9 mouse cellular contexts compared by ENCODE assay signal in genomic region chr12:110503406-110504144, GRCm38 (mm10). TPM values are rescaled to one million over a fixed set of nuclear protein-coding genes. Genes with fewer than 3 reads are reported as not detected.
DNase-seq lines count a peak whose midpoint lies in the region; ATAC-seq lines count a peak whose summit lies in the region.
"Had no signal": no experiment of that assay in that cellular context is flagged by ENCODE, and none has a peak within 500 bp of the region (broad histone marks: within the 10 kb centered on the region; RNA-seq: fewer than 3 reads in every experiment).

No protein-coding gene starts in this region.

- no peak for ATAC-seq in midbrain, embryonic 16.5 days
- no peak for ATAC-seq in neural tube, embryonic 15.5 days (ENCODE audit: low FRiP score)

- 91% methylated on average over 8 of the region's 8 CpGs for WGBS in midbrain, embryonic 16.5 days
- WGBS in neural tube, embryonic 15.5 days, result 71% methylated on average over 8 of the region's 8 CpGs

- H3K4me1 ChIP-seq in midbrain, embryonic 16.5 days (ENCODE audit: control insufficient read depth, insufficient read depth, low read length), result peaks cover 10% of the 10 kb centered on the region
- H3K4me1 ChIP-seq in neural tube, embryonic 15.5 days, result peaks cover 39% of the 10 kb centered on the region

- no peak overlapping the region for H3K4me3 ChIP-seq in midbrain, embryonic 16.5 days (ENCODE audit: low read depth, low read length)
- H3K4me3 ChIP-seq in neural tube, embryonic 15.5 days (replicated peaks), result no peak overlapping the region
- H3K4me3 ChIP-seq: hindbrain, embryonic 15.5 days had no signal

- no peak overlapping the region for H3K9ac ChIP-seq in midbrain, embryonic 16.5 days (ENCODE audit: low read depth, low read length)
- no peak overlapping the region for H3K9ac ChIP-seq in neural tube, embryonic 15.5 days (replicated peaks)
- H3K9ac ChIP-seq: hindbrain, embryonic 15.5 days had no signal

- H3K36me3 ChIP-seq in midbrain, embryonic 16.5 days (ENCODE audit: control insufficient read depth, insufficient read depth, low read length), result no peaks in the 10 kb centered on the region
- H3K36me3 ChIP-seq in neural tube, embryonic 15.5 days, result no peaks in the 10 kb centered on the region
- H3K36me3 ChIP-seq: hindbrain, embryonic 15.5 days had no signal

- no peak overlapping the region for H3K4me2 ChIP-seq in midbrain, embryonic 16.5 days (ENCODE audit: low read length)
- no peak overlapping the region for H3K4me2 ChIP-seq in neural tube, embryonic 15.5 days
- H3K4me2 ChIP-seq: hindbrain, embryonic 15.5 days had no signal

- peak; percentile 47 for DNase-seq in adrenal gland, postnatal 14 days
- no peak for DNase-seq in adrenal gland, postnatal 36 days
- peak; percentile 78 for DNase-seq in 416B (ENCODE audit: low read depth)
- DNase-seq in heart, adult 8-10 months (ENCODE audit: low spot score), result peak; percentile 65
- peak; percentile 62 for DNase-seq in lung, postnatal 10 days
- DNase-seq in cerebellum, adult 11 months, result no peak

- no peak overlapping the region for H3K27ac ChIP-seq in midbrain, embryonic 16.5 days (ENCODE audit: low read length)
- no peak overlapping the region for H3K27ac ChIP-seq in neural tube, embryonic 15.5 days (replicated peaks)
- H3K27ac ChIP-seq: hindbrain, embryonic 15.5 days had no signal

- H3K27me3 ChIP-seq in midbrain, embryonic 16.5 days (ENCODE audit: control insufficient read depth, insufficient read depth, low read depth, low read length), result no peaks in the 10 kb centered on the region
- no peaks in the 10 kb centered on the region for H3K27me3 ChIP-seq in neural tube, embryonic 15.5 days (replicated peaks)
- H3K27me3 ChIP-seq: hindbrain, embryonic 15.5 days had no signal

- H3K9me3 ChIP-seq in midbrain, embryonic 16.5 days (replicated peaks; ENCODE audit: control insufficient read depth, low read length, poor library complexity, severe bottlenecking), result no peaks in the 10 kb centered on the region
- no peaks in the 10 kb centered on the region for H3K9me3 ChIP-seq in neural tube, embryonic 15.5 days (replicated peaks)
- H3K9me3 ChIP-seq: hindbrain, embryonic 15.5 days had no signal

RNA-seq across cellular contexts. Expression of gene Ppp2r5c, which starts 56.7 kb away (rescaled TPM):
- 102 and 107 TPM in 2 replicates for total RNA-seq in adrenal gland, postnatal 14 days (2021)
- total RNA-seq in adrenal gland, postnatal 36 days (2021), result 100 to 1,000 TPM; 104 to 114 TPM
- total RNA-seq in heart, adult 8-10 months (2022), result 10 to 100 TPM; 88.9 to 96.8 (median 93.6) TPM
- 144 and 147 TPM in 2 replicates for polyA plus RNA-seq in midbrain, embryonic 16.5 days (2015; fragmentation: Nextera tagmentation; extraction: Ambion mirVana)
- polyA plus RNA-seq in neural tube, embryonic 15.5 days (2015; fragmentation: Nextera tagmentation; extraction: Ambion mirVana), result 149 and 152 TPM in 2 replicates

Comparison
In these comparisons a context has a peak if more than half of its experiments do, and no peak if none do; other contexts are left out.
1. DNase-seq: peak in adrenal gland, postnatal 14 days (single experiment), 416B (single experiment), heart, adult 8-10 months (single experiment) and lung, postnatal 10 days (single experiment); none in adrenal gland, postnatal 36 days (0 of 2) and cerebellum, adult 11 months (single experiment).